Mouse (Mus musculus): ENCODE results near the gene Gstz1.
"Not testable (repeated sequence)": the region's sequence is repeated elsewhere in the genome, so short reads cannot be mapped to it uniquely, and the experiment has no call there.

Gstz1 gene

DNA sequence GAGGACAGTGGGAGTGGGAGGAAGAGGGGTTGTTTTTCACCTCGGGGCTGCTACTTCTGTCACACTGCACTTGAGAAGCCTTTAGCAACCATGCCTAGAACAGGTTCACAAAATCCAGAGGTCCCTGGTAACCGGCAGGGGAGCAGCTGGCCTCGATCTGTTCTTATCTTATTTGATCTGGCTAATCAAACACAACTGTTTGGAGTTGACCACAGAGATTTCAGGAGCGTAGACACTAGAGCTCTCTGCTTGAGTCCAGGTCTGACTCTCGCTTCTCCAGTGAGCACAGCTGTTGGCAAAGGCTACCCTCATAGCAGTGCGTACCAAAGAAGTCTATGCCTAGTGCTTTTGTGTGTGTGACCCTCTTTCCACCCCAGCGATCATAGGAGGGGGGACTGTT, 11.1 kb downstream of the Gstz1 start:
- in situ Hi-C loops (cut with MboI, MseI) = no loop called here

- in situ Hi-C loops (cut with MboI, MseI) = no loop called here
Observed at GRCm38 (mm10) chr12:87160310-87160709, 13.3 kb downstream of the Gstz1 start.

DNA sequence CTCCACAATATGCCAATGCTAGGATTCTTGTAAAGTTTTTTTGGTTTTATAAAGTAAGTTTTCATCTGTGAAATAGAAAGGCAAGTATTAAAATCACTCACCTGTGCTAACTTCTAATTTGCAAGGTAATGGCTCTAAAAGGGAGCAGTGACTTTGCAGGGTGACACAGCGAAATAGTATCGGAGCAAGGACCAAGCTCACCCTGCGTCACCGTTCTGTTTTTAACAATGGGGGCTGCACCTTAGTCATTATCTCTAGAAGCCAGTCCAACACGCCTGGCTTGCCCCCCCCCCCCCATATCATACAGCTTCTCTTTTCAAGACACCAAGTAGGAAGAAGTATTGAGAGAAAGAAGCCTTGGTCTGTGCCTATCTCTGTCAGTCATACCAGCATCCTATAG, 13.8 kb downstream of the Gstz1 start:
- in situ Hi-C loops (cut with MboI, MseI) = no loop called here

DNA sequence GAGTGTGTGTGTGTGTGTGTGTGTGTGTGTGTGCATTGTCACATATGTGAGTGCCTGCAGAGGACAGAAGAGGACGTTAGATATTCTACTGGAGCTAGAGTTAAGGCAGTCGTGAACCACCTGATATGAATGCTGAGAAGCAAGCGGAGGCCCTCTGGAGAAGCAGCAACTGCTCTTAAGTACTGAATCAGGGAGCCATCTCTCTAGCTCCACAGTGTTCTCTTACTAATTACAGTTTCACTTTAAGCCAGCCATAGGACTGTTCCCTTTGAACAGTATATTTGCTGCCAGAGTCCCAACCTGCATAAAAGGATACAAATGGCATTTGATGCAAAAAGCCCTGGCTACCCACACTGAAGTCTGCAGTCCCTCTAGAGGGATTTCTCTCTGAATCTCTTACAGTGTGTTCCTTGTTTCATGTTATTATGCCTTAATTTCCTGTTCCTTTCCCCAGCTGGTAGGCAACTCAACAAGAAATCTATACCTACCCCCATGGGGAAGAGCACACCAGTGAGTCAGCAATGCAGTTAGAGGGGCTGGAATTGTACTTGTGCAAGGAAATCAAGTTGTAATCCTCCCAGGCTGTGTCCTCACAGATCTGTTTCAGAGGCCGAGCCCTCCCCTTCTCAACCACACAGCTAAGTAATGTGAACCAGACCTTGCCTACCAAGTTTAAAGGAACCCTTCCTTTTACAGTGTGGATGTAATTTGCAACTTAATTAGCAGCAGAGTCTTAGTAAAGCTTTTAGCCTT, 28.4 kb downstream of the Gstz1 start:
- in situ Hi-C loops (cut with MboI, MseI) = no loop called here

- in situ Hi-C loops (cut with MboI, MseI) = no loop called here
Observed at GRCm38 (mm10) chr12:87177631-87178030, 30.7 kb downstream of the Gstz1 start.

GRCm38 (mm10) chr12:87193008-87193407, 46.0 kb downstream of the Gstz1 start:
- in situ Hi-C loops (cut with MboI, MseI) = no loop called here

DNA sequence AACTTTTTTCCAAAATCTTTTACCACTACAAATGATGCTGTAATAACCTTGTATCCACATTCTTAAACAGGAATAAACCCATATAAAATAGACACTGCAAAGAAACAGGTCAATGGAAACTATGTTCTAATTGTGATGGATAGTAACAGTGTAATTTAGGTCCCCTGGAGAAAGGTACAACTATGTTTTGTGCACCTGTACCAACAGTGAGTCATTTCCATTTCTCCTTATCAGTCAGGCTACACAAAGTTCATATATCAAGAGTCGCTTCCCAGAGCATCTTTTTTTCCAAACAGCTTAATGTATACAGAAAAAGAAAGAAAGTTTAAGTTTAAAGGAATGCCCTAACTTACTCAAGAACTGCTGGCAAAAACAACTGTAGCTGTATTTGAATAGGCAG, 48.1 kb downstream of the Gstz1 start:
- in situ Hi-C loops (cut with MboI, MseI) = no loop called here

GRCm38 (mm10) chr12:87196310-87196709, 49.3 kb downstream of the Gstz1 start:
- in situ Hi-C loops (cut with MboI, MseI) = no loop called here

- in situ Hi-C loops (cut with MboI, MseI) = no loop called here
Observed at GRCm38 (mm10) chr12:87198792-87199191, 51.8 kb downstream of the Gstz1 start.

DNA sequence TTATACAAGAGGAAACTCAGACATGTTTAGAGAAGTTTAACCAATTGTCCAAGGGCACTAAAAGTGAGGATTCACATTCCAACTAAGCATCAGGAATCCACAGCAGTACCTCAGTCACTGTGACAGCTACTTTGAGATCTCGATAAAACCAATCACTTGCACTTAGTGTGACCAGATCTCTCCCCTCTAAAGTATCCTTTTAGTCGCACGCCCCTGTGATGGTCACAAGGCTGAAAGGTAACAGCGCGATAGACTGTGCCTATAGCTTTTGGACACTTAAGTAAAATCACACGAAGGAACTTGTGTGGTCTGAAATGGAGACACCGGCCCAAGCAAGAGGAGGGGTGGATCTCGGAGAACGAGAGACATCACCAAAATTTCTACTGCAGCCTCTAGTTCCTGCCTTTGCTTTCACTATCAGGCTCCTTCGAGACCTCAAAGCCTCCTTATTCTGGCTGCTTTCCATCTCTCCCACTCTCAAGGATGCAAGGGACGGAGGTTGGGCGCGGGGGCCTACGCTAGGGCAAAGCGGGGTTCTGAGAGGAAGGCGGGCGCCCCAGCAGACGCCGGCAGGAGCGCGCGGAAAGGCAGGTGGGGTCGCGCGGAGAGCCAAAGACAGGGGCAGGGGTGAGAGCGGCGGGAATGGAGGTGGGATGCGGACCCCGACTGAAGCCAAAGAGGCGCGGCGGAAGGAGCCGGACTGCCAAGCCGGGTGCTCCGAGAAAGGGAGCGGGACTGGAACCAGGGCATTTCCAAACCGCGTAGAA, 52.4 kb downstream of the Gstz1 start, which contains the start of gene Samd15:
Gene Samd15, plus strand, starts transcription at position 518 of the 767 bp plus-strand sequence.
- in situ Hi-C loops (cut with MboI, MseI) = no loop called here

DNA sequence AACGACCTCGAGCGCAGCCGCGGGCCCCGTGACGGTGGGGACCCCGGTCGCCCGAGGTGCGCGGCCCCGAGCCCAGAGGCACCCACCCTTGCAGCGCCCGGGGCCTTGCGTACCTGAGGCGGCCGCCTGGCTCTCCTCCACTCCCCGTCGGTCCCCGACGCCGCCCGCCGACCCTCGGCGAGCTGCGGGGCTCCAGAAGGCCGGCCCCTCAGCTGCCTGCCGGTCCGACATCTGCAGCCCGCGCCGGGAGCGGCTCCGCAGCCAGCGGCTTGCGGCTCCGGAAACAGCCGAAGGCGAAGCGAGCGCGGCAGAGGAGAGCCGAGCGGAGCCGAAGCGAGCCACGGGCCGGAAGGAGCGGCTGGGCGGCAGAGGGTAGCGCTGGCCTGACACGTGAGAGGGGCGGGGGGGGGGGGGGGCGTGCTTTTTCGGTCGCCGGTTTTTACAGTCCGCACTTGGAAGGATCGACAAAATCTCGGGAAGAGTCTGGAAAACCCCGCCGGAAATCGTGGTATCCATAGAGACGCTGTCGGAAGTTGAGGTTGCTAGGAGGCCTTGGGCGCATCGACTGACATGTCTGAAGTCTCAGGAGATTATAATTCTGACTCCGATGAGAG, 53.1 kb downstream of the Gstz1 start, which contains the start of gene Tmed8:
Gene Tmed8, minus strand, starts transcription at position 482 of the 614 bp plus-strand sequence.
- in situ Hi-C loops (cut with MboI, MseI) = no loop called here

DNA sequence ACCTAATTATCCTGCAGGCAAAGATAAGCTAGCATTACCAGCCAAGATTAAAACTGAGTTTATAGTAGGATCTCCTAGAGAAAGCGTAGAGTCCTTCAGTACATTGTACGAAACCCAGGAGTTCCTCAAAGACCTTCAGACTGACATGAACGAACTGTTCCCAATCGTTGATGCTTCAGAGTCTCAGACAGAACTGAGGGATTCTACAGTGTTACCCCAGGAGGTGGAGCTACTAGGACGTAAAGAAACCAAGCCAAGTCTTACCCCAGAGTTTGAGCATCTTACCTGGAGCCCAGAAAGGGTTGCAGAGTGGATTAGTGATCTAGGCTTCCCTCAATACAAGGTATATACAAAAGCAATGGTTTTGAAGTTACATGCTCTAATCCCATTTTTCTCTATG, 54.7 kb downstream of the Gstz1 start:
- in situ Hi-C loops (cut with MboI, MseI) = no loop called here

DNA sequence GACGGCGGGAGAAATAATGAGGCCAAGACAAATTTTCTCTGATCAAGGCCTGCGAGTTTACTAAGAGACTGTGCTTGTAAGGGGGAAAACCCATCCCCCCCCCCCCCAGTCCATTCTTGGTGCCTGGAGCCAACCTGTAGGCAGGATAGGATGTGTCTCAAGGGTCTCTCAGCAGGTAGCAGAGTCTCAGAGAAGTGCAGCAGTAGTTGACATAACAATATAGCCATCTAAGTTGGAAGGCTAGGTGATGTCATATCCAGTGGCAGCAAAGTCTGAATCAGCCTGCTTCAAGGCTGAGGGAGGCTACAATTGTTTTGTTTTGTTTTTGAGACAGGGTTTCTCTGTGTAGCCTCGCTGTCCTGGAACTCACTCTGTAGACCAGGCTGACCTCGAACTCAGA, 58.8 kb downstream of the Gstz1 start:
- in situ Hi-C loops (cut with MboI, MseI) = not testable (repeated sequence)

DNA sequence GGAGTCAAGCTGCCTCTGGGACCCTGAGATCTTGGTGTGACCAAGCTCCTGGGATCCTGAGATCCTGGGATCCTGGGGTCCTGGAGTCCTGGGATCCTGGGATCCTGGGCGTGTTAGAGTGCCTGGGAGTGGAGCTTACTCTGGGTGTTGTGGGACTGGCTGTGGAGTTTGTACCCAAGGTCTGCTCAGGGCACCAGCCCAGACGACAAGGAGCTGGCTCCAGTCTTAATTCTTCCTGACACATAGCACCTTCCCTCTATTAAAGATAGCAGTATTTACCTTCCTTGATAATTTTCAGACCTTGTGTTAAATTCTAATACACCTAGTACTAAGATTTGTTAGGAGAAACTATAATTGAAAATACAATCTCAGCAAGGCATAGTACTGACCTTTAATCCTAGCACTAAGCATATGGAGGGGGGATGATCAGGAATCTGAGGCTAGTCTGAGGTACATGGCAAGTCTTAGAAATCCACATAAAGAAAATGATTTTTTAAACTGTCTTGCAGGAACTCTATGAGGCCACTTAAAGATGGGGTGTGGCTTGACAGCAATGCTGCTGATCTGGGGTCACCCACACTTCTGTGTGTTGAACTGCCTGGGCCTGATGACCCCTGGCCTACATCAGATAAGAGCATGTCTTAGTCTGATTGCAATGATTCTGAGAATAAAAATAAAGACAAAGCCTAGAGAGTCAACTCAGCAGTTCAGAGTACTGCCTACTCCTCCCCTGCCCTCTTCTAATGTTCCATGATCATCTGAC, 66.1 kb downstream of the Gstz1 start:
- in situ Hi-C loops (cut with MboI, MseI) = no loop called here
